Mouse (Mus musculus) CH12.LX (cell line): ENCODE results near the gene Pja2. TPM values are rescaled to one million over a fixed set of nuclear protein-coding genes. Genes with fewer than 3 reads are reported as not detected.
"Not testable (repeated sequence)": the region's sequence is repeated elsewhere in the genome, so short reads cannot be mapped to it uniquely, and the experiment has no call there.

ENCODE experiments used
- DNase-seq: peaks from one replicate; pipeline ENCODE4 v3.0.0-alpha.2; 2013; ENCODE audit errors: extremely low read depth
- H3K27ac ChIP-seq: 2 replicates; pipeline ENCODE4 v1.5.1; 2012; ENCODE audit warnings: low read depth, mild to moderate bottlenecking, control low read depth, moderate library complexity; ENCODE audit not compliant: insufficient read depth
- H3K27me3 ChIP-seq: replicated peaks from 2 replicates; pipeline ENCODE3; 2012; ENCODE audit warnings: inconsistent platforms
- H3K36me3 ChIP-seq, 2 experiments: replicated peaks in 1 of 2; 2 replicates each; pipeline versions ENCODE3 to v1.6.1; 2012; ENCODE audit warnings: inconsistent platforms in 1 of 2, low read length in 1 of 2, mild to moderate bottlenecking in 1 of 2, mixed read lengths in 1 of 2, moderate library complexity in 1 of 2; ENCODE audit not compliant: control insufficient read depth in 1 of 2, insufficient read depth in 1 of 2
- H3K4me1 ChIP-seq, 2 experiments: 2 replicates each; pipeline ENCODE4 v1.6.1; 2012; ENCODE audit warnings: inconsistent platforms in 1 of 2, moderate library complexity in 1 of 2; ENCODE audit not compliant: insufficient read depth in 2 of 2, control insufficient read depth in 1 of 2
- H3K4me2 ChIP-seq: 2 replicates; pipeline ENCODE4 v1.6.1; 2012; ENCODE audit warnings: low read depth, mild to moderate bottlenecking, control low read depth; ENCODE audit not compliant: poor library complexity, insufficient read depth, severe bottlenecking
- H3K4me3 ChIP-seq, 3 experiments: fragments of 150-350 bp in 1 of 3; sonication (generic) in 1 of 3; replicated peaks in 1 of 3; 2 replicates each; pipeline versions ENCODE3 to v1.5.1; 2011 to 2012; ENCODE audit warnings: low read depth in 2 of 3, low read length in 2 of 3, mild to moderate bottlenecking in 2 of 3, moderate library complexity in 2 of 3, control low read depth in 1 of 3, improper control_type of control experiment in 1 of 3, inconsistent platforms in 1 of 3, mixed read lengths in 1 of 3; ENCODE audit not compliant: poor library complexity in 1 of 3
- H3K79me2 ChIP-seq: replicated peaks from 2 replicates; pipeline ENCODE4 v1.6.1; 2012; ENCODE audit warnings: mild to moderate bottlenecking, moderate library complexity; ENCODE audit not compliant: control insufficient read depth, poor library complexity, insufficient read depth, severe bottlenecking; ENCODE audit errors: extremely low read depth
- H3K9ac ChIP-seq: 2 replicates; pipeline ENCODE4 v1.6.1; 2012; ENCODE audit warnings: low read depth, mild to moderate bottlenecking, control low read depth, moderate library complexity; ENCODE audit not compliant: insufficient read depth
- H3K9me3 ChIP-seq: replicated peaks from 2 replicates; pipeline ENCODE3; 2012; ENCODE audit warnings: low read length, inconsistent platforms, mixed read lengths
- BHLHE40 ChIP-seq: IDR thresholded peaks from 2 replicates; pipeline ENCODE4 v1.6.1; 2011; ENCODE audit warnings: mild to moderate bottlenecking, low read depth, low read length, improper control_type of control experiment
- CHD1 ChIP-seq: IDR thresholded peaks from 2 replicates; pipeline ENCODE4 v1.6.1; 2012; ENCODE audit warnings: low read depth, low read length, improper control_type of control experiment, inconsistent platforms
- CHD2 ChIP-seq: IDR thresholded peaks from 2 replicates; pipeline ENCODE4 v1.6.1; 2011; ENCODE audit warnings: low read length, improper control_type of control experiment
- EP300 ChIP-seq: IDR thresholded peaks from 2 replicates; pipeline ENCODE4 v1.6.1; 2011; ENCODE audit warnings: low read length, improper control_type of control experiment
- HCFC1 ChIP-seq: IDR thresholded peaks from 2 replicates; pipeline ENCODE4 v1.6.1; 2012; ENCODE audit warnings: low read depth, mild to moderate bottlenecking, inconsistent platforms, low read length, improper control_type of control experiment
- KAT2A ChIP-seq: IDR thresholded peaks from 2 replicates; pipeline ENCODE4 v1.6.1; 2012; ENCODE audit warnings: low read length, improper control_type of control experiment, inconsistent platforms; ENCODE audit not compliant: insufficient replicate concordance
- MAX ChIP-seq: IDR thresholded peaks from 2 replicates; pipeline ENCODE4 v1.6.1; 2011; ENCODE audit warnings: low read length, improper control_type of control experiment
- MAZ ChIP-seq: IDR thresholded peaks from 2 replicates; pipeline ENCODE4 v1.6.1; 2012; ENCODE audit warnings: low read depth, mild to moderate bottlenecking, inconsistent platforms, low read length, improper control_type of control experiment, moderate library complexity
- MXI1 ChIP-seq: IDR thresholded peaks from 2 replicates; pipeline ENCODE4 v1.6.1; 2011; ENCODE audit warnings: mild to moderate bottlenecking, low read depth, low read length, improper control_type of control experiment
- NELFE ChIP-seq: IDR thresholded peaks from 2 replicates; pipeline ENCODE4 v1.6.1; 2011; ENCODE audit warnings: low read depth, low read length, improper control_type of control experiment
- NRF1 ChIP-seq: IDR thresholded peaks from 2 replicates; pipeline ENCODE4 v1.6.1; 2014; ENCODE audit warnings: low read depth, mild to moderate bottlenecking, inconsistent platforms, low read length, improper control_type of control experiment, moderate library complexity
- RAD21 ChIP-seq: IDR thresholded peaks from 2 replicates; pipeline ENCODE4 v1.6.1; 2011; ENCODE audit warnings: low read depth, mild to moderate bottlenecking, low read length, improper control_type of control experiment, moderate library complexity
- SIN3A ChIP-seq: IDR thresholded peaks from 2 replicates; pipeline ENCODE4 v1.6.1; 2012; ENCODE audit warnings: low read length, improper control_type of control experiment, inconsistent platforms
- TBP ChIP-seq: conservative IDR thresholded peaks from 2 replicates; pipeline ENCODE4 v1.6.1; 2011; ENCODE audit warnings: low read depth, low read length, improper control_type of control experiment
- TCF12 ChIP-seq: IDR thresholded peaks from 2 replicates; pipeline ENCODE4 v1.6.1; 2014; ENCODE audit warnings: low read depth, mild to moderate bottlenecking, inconsistent platforms, low read length, improper control_type of control experiment
- UBTF ChIP-seq: IDR thresholded peaks from 2 replicates; pipeline ENCODE4 v1.6.1; 2012; ENCODE audit warnings: low read depth, mild to moderate bottlenecking, inconsistent platforms, low read length, improper control_type of control experiment, moderate library complexity
- USF2 ChIP-seq: conservative IDR thresholded peaks from 2 replicates; pipeline ENCODE4 v1.6.1; 2011; ENCODE audit warnings: low read depth, low read length, improper control_type of control experiment
- ZC3H11A ChIP-seq: IDR thresholded peaks from 2 replicates; pipeline ENCODE4 v1.6.1; 2012; ENCODE audit warnings: low read depth, mild to moderate bottlenecking, inconsistent platforms, low read length, improper control_type of control experiment
- ZKSCAN1 ChIP-seq: IDR thresholded peaks from 2 replicates; pipeline ENCODE4 v1.6.1; 2012; ENCODE audit warnings: low read depth, inconsistent platforms, low read length, improper control_type of control experiment, borderline replicate concordance
- ZNF384 ChIP-seq: IDR thresholded peaks from 2 replicates; pipeline ENCODE4 v1.6.1; 2012; ENCODE audit warnings: low read depth, low read length, improper control_type of control experiment, inconsistent platforms
- dilution Hi-C: fragments of 300-500 bp; cut with MboI; formaldehyde crosslinking; loops from 2 replicates; pipeline ENCODE4 v1.14.3; 2020; ENCODE audit warnings: low sequenced_read_pairs; ENCODE audit not compliant: extremely low pct_unique_long_range_greater_than_20kb, extremely low pct_ligation_motif_present
- in situ Hi-C: fragments of 300-500 bp; cut with MboI; formaldehyde crosslinking; loops from 3 replicates; pipeline ENCODE4 v1.14.3; 2019; ENCODE audit warnings: low sequenced_read_pairs, low pct_ligation_motif_present, low pct_unique_long_range_greater_than_20kb, mixed read lengths
- polyA plus RNA-seq: library from polyadenylated mRNA; unstranded; fragments of >175 nt; gene quantifications from 2 replicates; pipeline ENCODE4 v1.2.1, GENCODE M21; 2012; ENCODE audit warnings: low read depth; ENCODE audit not compliant: insufficient read length
- total RNA-seq, 2 experiments: library from RNA; depleted of rRNA; stranded (reverse); fragments of 300-350 nt in 1 of 2; fragments of >200 nt in 1 of 2; gene quantifications; 2 replicates each; pipeline ENCODE4 v1.2.3; 2012 to 2014

Pja2 gene
- total and polyA plus RNA-seq, 3 experiments = 10.9 to 16.2 (median 13.9) TPM

DNA sequence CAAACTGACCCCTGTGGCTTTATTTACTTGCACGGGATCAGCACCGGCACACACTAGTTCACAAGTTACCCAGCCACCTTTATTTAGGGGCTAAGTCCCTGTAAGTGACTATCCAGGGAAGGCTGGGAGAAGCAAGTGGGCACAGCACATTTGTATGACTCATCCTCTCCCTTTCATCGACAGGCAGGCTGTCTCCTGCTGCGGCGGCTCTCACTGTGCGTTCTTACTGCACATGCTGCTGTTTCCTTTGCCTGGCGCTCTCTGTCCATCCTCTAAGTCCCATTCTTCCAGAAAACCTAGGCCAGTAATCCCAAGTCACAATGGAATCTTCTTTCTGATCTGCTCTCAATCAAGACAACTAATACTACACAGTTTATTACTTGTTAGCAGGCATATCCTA, 43.7 kb downstream of the Pja2 start:
- no peak overlapping the region for H3K4me3 ChIP-seq
- H3K27me3 ChIP-seq = no peaks in the 10 kb centered on the region
- TF ChIP-seq KAT2A = no peak
- TF ChIP-seq ZKSCAN1 = no peak
- TF ChIP-seq CHD2 = no peak
- TF ChIP-seq TBP = no peak
- TF ChIP-seq MAX = no peak
- TF ChIP-seq SIN3A = no peak
- no peak for TF ChIP-seq HCFC1
- TF ChIP-seq UBTF = no peak
- no peak for TF ChIP-seq EP300
- no peak for TF ChIP-seq MAZ
- H3K36me3 ChIP-seq = peaks cover 26 to 59% of the 10 kb centered on the region in 2 experiments
- no peak for DNase-seq
- no peak overlapping the region for H3K4me2 ChIP-seq
- H3K9me3 ChIP-seq = no peaks in the 10 kb centered on the region
- H3K79me2 ChIP-seq = no peaks in the 10 kb centered on the region
- H3K9ac ChIP-seq = no peak overlapping the region
- H3K27ac ChIP-seq = no peak overlapping the region
- dilution Hi-C loops = no loop called here
- in situ Hi-C loops = no loop called here
- peaks cover 0 to 4% of the 10 kb centered on the region in 2 experiments; a peak in 1 of 4 replicates for H3K4me1 ChIP-seq

DNA sequence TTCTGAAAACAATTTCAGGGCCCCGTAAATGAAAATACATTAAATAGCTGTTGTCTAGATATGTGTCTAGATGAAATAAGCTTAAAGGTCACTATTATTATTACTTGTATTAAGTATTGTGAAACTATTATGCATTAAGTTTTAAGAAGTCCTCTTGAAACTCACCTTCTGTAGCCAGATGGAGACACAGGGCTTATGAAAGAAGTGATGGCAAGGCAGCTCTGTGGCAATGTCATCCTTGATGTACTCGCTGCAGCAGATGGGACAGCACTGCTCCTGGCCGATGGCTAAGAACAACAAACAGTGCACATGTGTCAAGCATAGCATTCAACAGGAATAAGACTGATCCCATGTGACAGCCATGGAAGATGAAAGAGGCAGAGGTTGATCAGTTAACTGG, 44.9 kb downstream of the Pja2 start:
- peaks cover 28 to 60% of the 10 kb centered on the region in 2 experiments for H3K36me3 ChIP-seq

DNA sequence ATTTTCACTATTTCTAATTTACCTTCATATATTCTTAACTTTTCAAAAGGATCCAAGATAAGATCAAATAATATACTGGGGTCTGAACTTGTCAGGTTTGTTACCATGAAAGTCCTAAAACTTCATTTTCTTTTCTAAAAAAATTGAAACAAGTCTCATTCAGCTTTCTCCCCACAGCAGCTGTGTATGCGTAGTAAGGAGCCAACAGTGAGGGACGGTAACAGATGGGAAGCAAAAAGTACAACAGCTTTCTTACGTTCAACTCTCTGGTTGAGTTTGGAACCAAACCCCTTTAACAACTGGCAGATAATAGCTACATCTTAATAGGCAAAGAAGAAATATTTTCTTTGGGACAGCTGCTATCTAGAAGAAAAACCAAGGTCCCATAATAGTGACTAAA, 50.3 kb downstream of the Pja2 start:
- H3K4me1 ChIP-seq, H3K4me3 ChIP-seq, in situ Hi-C loops, H3K79me2 ChIP-seq, H3K9ac ChIP-seq, H3K9me3 ChIP-seq, H3K27ac ChIP-seq, dilution Hi-C loops, DNase-seq, H3K27me3 ChIP-seq, H3K4me2 ChIP-seq: not testable (repeated sequence)
- peaks cover 18 to 49% of the 10 kb centered on the region in 2 experiments for H3K36me3 ChIP-seq

More for the DNA sequence above, 44.9 kb downstream of the Pja2 start:
- Histone ChIP-seq H3K27ac (no peak overlapping the region), H3K79me2 (no peaks in the 10 kb centered on the region), H3K4me3 (no peak overlapping the region), H3K9me3 (no peaks in the 10 kb centered on the region), H3K9ac (no peak overlapping the region), H3K4me2 (no peak overlapping the region), H3K27me3 (no peaks in the 10 kb centered on the region), H3K4me1 (peaks cover 0 to 4% of the 10 kb centered on the region in 2 experiments; a peak in 1 of 4 replicates)
- no peak for DNase-seq
- no peak for TF ChIP-seq ZC3H11A
- no peak for TF ChIP-seq TCF12
- TF ChIP-seq NELFE = no peak
- no peak for TF ChIP-seq ZNF384
- TF ChIP-seq RAD21 = no peak
- no peak for TF ChIP-seq USF2
- no peak for TF ChIP-seq MXI1
- TF ChIP-seq ZKSCAN1 = no peak
- TF ChIP-seq BHLHE40 = no peak
- TF ChIP-seq NRF1 = no peak
- TF ChIP-seq CHD1 = no peak
- no peak for TF ChIP-seq MAX
- dilution Hi-C loops = no loop called here
- in situ Hi-C loops = no loop called here
